ENCODE assay signal across 16 mouse cellular contexts in genomic region chr6:84674136-84674535, GRCm38 (mm10).
DNase-seq lines count a peak whose midpoint lies in the region; ATAC-seq lines count a peak whose summit lies in the region.
"Had no signal": no experiment of that assay in that cellular context is flagged by ENCODE, and none has a peak within 500 bp of the region (broad histone marks: within the 10 kb centered on the region; RNA-seq: fewer than 3 reads in every experiment).

No protein-coding gene starts in this region.

- peak; percentile 60 for DNase-seq in embryo, embryonic 10 days (ENCODE audit: low spot score)
- DNase-seq in embryo, embryonic 9.5 days (ENCODE audit: extremely low spot score) = no peak
- peak; percentile 48 for DNase-seq in embryonic facial prominence, embryonic 14.5 days (ENCODE audit: low spot score)
- peak; percentile 61 for DNase-seq in yolk sac, embryonic 10.5 days (ENCODE audit: low spot score)
- DNase-seq in kidney, adult 18-20 months = no peak
- DNase-seq: kidney, adult 9 months; midbrain, embryonic 14.5 days had no signal

- no peak overlapping the region for H3K27ac ChIP-seq in embryonic facial prominence, embryonic 14.5 days (replicated peaks; ENCODE audit: low read depth, low read length)
- H3K27ac ChIP-seq: embryonic facial prominence, embryonic 12.5 days; hindbrain, embryonic 12.5 days; liver, embryonic 15.5 days; neural tube, embryonic 15.5 days; stomach, postnatal 0 days had no signal

- no peak overlapping the region for H3K9ac ChIP-seq in embryonic facial prominence, embryonic 14.5 days (ENCODE audit: low read depth, low read length)
- H3K9ac ChIP-seq: embryonic facial prominence, embryonic 12.5 days; hindbrain, embryonic 12.5 days; liver, embryonic 15.5 days; neural tube, embryonic 15.5 days had no signal

- no peak overlapping the region for H3K4me2 ChIP-seq in embryonic facial prominence, embryonic 14.5 days (ENCODE audit: low read depth, low read length)
- H3K4me2 ChIP-seq: embryonic facial prominence, embryonic 12.5 days; hindbrain, embryonic 12.5 days; liver, embryonic 15.5 days; neural tube, embryonic 15.5 days had no signal

- peak overlapping the region; percentile 47 for H3K4me3 ChIP-seq in megakaryocyte, embryonic 14.5 days (replicated peaks)
- no peak overlapping the region for H3K4me3 ChIP-seq in embryonic facial prominence, embryonic 14.5 days (ENCODE audit: low read depth, low read length)
- H3K4me3 ChIP-seq: embryonic facial prominence, embryonic 12.5 days; hindbrain, embryonic 12.5 days; liver, embryonic 15.5 days; neural tube, embryonic 15.5 days had no signal

- no peaks in the 10 kb centered on the region for H3K4me1 ChIP-seq in megakaryocyte, embryonic 14.5 days
- H3K4me1 ChIP-seq in embryonic facial prominence, embryonic 14.5 days (ENCODE audit: control insufficient read depth, insufficient read depth, low read length) = no peaks in the 10 kb centered on the region
- H3K4me1 ChIP-seq: embryonic facial prominence, embryonic 12.5 days; hindbrain, embryonic 12.5 days; liver, embryonic 15.5 days; neural tube, embryonic 15.5 days had no signal

- 82% methylated on average over 7 of the region's 7 CpGs for WGBS in embryonic facial prominence, embryonic 14.5 days

- no peaks in the 10 kb centered on the region for H3K36me3 ChIP-seq in megakaryocyte, embryonic 14.5 days (replicated peaks; ENCODE audit: low read length)
- no peaks in the 10 kb centered on the region for H3K36me3 ChIP-seq in embryonic facial prominence, embryonic 14.5 days (ENCODE audit: control insufficient read depth, insufficient read depth, low read length)
- H3K36me3 ChIP-seq: embryonic facial prominence, embryonic 12.5 days; hindbrain, embryonic 12.5 days; liver, embryonic 15.5 days; neural tube, embryonic 15.5 days had no signal

- no peak for ATAC-seq in megakaryocyte, adult 5-6 weeks (ENCODE audit: poor library complexity, severe bottlenecking)
- no peak for ATAC-seq in embryonic facial prominence, embryonic 14.5 days (ENCODE audit: low read depth)
- ATAC-seq in frontal cortex, adult (ENCODE audit: low TSS enrichment) = no peak
- ATAC-seq: forebrain, embryonic 14.5 days had no signal

- H3K27me3 ChIP-seq in megakaryocyte, embryonic 14.5 days (replicated peaks) = no peaks in the 10 kb centered on the region
- H3K27me3 ChIP-seq in embryonic facial prominence, embryonic 14.5 days (replicated peaks; ENCODE audit: control insufficient read depth, insufficient read depth, low read length) = no peaks in the 10 kb centered on the region
- H3K27me3 ChIP-seq: embryonic facial prominence, embryonic 12.5 days; hindbrain, embryonic 12.5 days; liver, embryonic 15.5 days; neural tube, embryonic 15.5 days had no signal

- H3K9me3 ChIP-seq in megakaryocyte, embryonic 14.5 days = peaks cover 23% of the 10 kb centered on the region
- peaks cover 8% of the 10 kb centered on the region for H3K9me3 ChIP-seq in embryonic facial prominence, embryonic 14.5 days (ENCODE audit: control insufficient read depth, low read length)
- H3K9me3 ChIP-seq: liver, embryonic 15.5 days; neural tube, embryonic 15.5 days had no signal

Comparison
In these comparisons a context has a peak if more than half of its experiments do, and no peak if none do; other contexts are left out.
1. DNase-seq: peak in embryo, embryonic 10 days (single experiment), embryonic facial prominence, embryonic 14.5 days (single experiment) and yolk sac, embryonic 10.5 days (single experiment); none in embryo, embryonic 9.5 days (single experiment) and kidney, adult 18-20 months (single experiment).